Mouse (Mus musculus) lung, embryonic 15.5 days (tissue): Measurements from ENCODE around the gene Dusp16. TPM values are rescaled to one million over a fixed set of nuclear protein-coding genes. Genes with fewer than 3 reads are reported as not detected.

Experiments used
- polyA plus RNA-seq: library from polyadenylated mRNA; unstranded; fragments of >200 nt; fragmentation: Nextera tagmentation; extraction: Ambion mirVana; gene quantifications from 2 replicates; pipeline ENCODE4 v1.2.1, GENCODE M21; 2015

Gene Dusp16
- polyA plus RNA-seq, 1 experiment from 2014 or later: 11.6 TPM

Other genes with a start within 250 kb of the Dusp16 start
- 22.3 and 24.7 TPM in 2 replicates for gene Lrp6, start 225.7 kb downstream of the Dusp16 start, polyA plus RNA-seq
- gene Mansc1, start 160.1 kb downstream of the Dusp16 start, polyA plus RNA-seq: 6.1 and 7.4 TPM in 2 replicates
- gene Borcs5, start 153.1 kb downstream of the Dusp16 start, polyA plus RNA-seq: 13.4 and 15.9 TPM in 2 replicates
- gene Crebl2, start 37.5 kb upstream of the Dusp16 start, polyA plus RNA-seq: 2.0 and 2.6 TPM in 2 replicates
- 9.6 and 10.7 TPM in 2 replicates for gene Gpr19, start 106.0 kb upstream of the Dusp16 start, polyA plus RNA-seq
- gene Cdkn1b, start 127.8 kb upstream of the Dusp16 start, polyA plus RNA-seq: 18.4 and 19.3 TPM in 2 replicates
- gene Apold1, start 189.1 kb upstream of the Dusp16 start, polyA plus RNA-seq: 1.5 and 1.7 TPM in 2 replicates
- 123 and 125 TPM in 2 replicates for gene Ddx47, start 219.0 kb upstream of the Dusp16 start, polyA plus RNA-seq